Mouse (Mus musculus) G1E (cell line): ENCODE measurements around the gene Foxk2. TPM values are rescaled to one million over a fixed set of nuclear protein-coding genes. Genes with fewer than 3 reads are reported as not detected.
A peak's percentile ranks its signal among the peaks of the same experiment; 100 is the strongest.

ENCODE experiments used
- ATAC-seq: 2 replicates; pipeline ENCODE4 v1.8.0; 2016; ENCODE audit warnings: mild to moderate bottlenecking; ENCODE audit not compliant: insufficient number of reproducible peaks, poor library complexity, low FRiP score, severe bottlenecking; ENCODE audit errors: extremely low read depth
- DNase-seq: peaks from one replicate; pipeline ENCODE4 v3.0.0; 2012; ENCODE audit warnings: low spot score
- H3K27me3 ChIP-seq: 2 replicates; pipeline ENCODE4 v1.6.1; 2012; ENCODE audit warnings: mild to moderate bottlenecking, low read length, inconsistent platforms; ENCODE audit not compliant: insufficient read depth
- H3K36me3 ChIP-seq: replicated peaks from 2 replicates; pipeline ENCODE3; 2012; ENCODE audit warnings: mild to moderate bottlenecking, inconsistent platforms
- H3K4me1 ChIP-seq: 2 replicates; pipeline ENCODE4 v1.6.1; 2012; ENCODE audit warnings: low read depth, low read length, inconsistent platforms, mixed read lengths; ENCODE audit not compliant: insufficient read depth
- H3K4me3 ChIP-seq: 2 replicates; pipeline ENCODE4 v1.5.1; 2012; ENCODE audit warnings: low read depth, mild to moderate bottlenecking, inconsistent platforms, low read length, moderate library complexity, mixed read lengths
- H3K9me3 ChIP-seq: replicated peaks from 2 replicates; pipeline ENCODE4 v1.6.1; 2012; ENCODE audit warnings: inconsistent platforms
- CTCF ChIP-seq: IDR thresholded peaks from 2 replicates; pipeline ENCODE4 v1.5.1; 2012; ENCODE audit warnings: low read depth, low read length, inconsistent platforms, mixed read lengths
- GATA1 ChIP-seq: IDR thresholded peaks from 2 replicates; pipeline ENCODE4 v1.6.1; 2012; ENCODE audit warnings: borderline replicate concordance, low read length, inconsistent platforms, mixed read lengths
- GATA2 ChIP-seq: IDR thresholded peaks from 2 replicates; pipeline ENCODE4 v1.6.1; 2012; ENCODE audit warnings: low read depth, low read length, inconsistent platforms, borderline replicate concordance
- POLR2AphosphoS5 ChIP-seq: IDR thresholded peaks from 2 replicates; pipeline ENCODE4 v1.6.1; 2012; ENCODE audit warnings: low read depth, low read length, inconsistent platforms; ENCODE audit not compliant: insufficient replicate concordance
- TAL1 ChIP-seq: conservative IDR thresholded peaks from 2 replicates; pipeline ENCODE4 v1.6.1; 2012; ENCODE audit warnings: low read depth, low read length, inconsistent platforms, mixed read lengths
- polyA plus RNA-seq: library from polyadenylated mRNA; stranded (reverse); fragments of >175 nt; gene quantifications from 2 replicates; pipeline ENCODE4 v1.2.3, GENCODE M21; 2012
- total RNA-seq, 2 experiments: library from RNA; stranded (forward) in 1 of 2; stranded (reverse) in 1 of 2; fragments of 200-1000 nt in 1 of 2; fragments of >200 nt in 1 of 2; fragmentation: Nextera tagmentation in 1 of 2; gene quantifications; 2 replicates each; pipeline ENCODE4 v1.2.3; 2014 to 2017

Foxk2 gene
- total and polyA plus RNA-seq, 3 experiments: 25.3 to 46.4 (median 37.8) TPM

DNA sequence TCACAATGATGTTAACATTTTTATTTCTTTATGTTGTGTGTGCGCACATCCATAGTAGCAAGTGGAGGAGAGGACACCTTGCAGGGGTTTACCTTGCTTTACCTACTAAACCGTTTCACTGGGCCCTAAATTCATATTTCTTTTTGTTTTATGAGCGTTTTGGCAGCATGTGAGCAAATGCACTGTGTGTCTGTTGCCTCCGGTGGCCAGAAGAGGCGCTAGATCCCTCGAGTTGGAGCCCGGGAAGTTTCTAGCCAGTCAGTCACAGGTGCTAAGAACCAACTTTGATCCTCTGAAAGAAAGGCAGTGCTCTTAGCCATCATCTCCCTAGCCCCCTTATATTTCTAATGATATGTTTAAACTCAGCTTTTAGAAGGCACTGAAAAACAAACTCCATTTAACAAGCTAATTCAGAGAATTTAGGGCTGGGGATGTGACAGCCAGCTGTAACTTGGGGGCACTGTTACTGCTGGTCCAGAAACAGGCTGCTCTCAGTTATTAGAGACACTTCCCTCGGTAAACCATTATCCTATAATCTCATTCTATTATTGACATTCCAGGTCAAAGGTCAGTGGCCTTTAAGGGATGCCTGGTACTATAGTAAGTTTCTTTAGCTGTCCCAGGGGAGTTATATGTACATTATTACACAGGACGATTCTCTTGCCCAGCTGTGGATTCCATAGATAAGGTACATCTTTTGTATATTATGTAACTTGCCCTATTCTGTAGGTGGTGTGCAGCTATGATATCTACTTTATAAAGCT, 24.1 kb upstream of the Foxk2 start:
- no peak for TF ChIP-seq TAL1
- TF ChIP-seq POLR2AphosphoS5: no peak
- no peak for TF ChIP-seq GATA1
- TF ChIP-seq GATA2: no peak
- TF ChIP-seq CTCF: peak; percentile 47; the same call in 1 of the 2 replicates
- no peaks in the 10 kb centered on the region for H3K27me3 ChIP-seq
- H3K4me3 ChIP-seq: peak overlapping the region; percentile 94; the same call in 1 of the 2 replicates
- H3K9me3 ChIP-seq: no peaks in the 10 kb centered on the region
- DNase-seq: no peak
- H3K36me3 ChIP-seq: peaks cover 18% of the 10 kb centered on the region
- ATAC-seq: no peak
- H3K4me1 ChIP-seq: peaks cover 58% of the 10 kb centered on the region

DNA sequence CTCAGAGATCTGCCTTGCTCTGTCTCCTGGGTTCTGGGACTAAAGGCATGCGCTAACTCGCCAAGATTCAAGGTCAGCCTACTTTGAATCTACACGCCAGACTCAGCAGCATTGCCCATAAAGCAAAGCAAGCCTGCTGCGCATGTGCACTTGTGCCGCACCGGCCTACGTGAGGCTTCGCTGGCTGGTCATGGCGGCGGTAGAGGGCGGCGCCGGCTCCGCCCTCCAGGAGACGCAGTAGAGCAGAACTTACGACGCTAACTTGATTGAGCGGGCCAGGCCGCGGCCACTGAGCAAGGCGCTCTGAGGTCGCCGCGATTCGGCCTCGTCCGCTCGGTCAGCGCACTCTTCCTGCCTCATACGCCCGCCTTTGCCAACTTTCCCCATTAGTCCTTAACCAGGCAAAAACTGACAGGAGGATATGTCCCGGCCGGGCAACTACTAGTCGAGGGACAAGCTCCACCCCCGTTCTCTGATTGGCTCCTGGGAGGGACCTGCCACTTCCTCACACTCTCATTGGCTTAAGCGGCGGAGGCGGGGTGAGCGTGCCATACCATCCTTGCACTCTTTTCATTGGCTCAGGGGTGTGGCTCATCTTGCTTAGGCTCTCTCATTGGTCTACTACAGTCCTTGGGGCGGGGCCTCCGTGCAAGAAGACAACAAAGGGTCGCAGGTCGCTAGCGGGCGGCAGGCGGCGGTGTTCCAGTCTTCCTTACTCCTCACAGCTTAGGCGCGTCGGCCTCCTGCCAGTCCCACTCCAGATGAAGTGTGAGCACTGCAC, 23.0 kb upstream of the Foxk2 start, which contains the start of gene Narf:
TSS of gene Narf (plus strand) at position 690 of the 781 bp plus-strand sequence.
- peak within 1 kb of the TSS; percentile 94 for H3K4me3 ChIP-seq

DNA sequence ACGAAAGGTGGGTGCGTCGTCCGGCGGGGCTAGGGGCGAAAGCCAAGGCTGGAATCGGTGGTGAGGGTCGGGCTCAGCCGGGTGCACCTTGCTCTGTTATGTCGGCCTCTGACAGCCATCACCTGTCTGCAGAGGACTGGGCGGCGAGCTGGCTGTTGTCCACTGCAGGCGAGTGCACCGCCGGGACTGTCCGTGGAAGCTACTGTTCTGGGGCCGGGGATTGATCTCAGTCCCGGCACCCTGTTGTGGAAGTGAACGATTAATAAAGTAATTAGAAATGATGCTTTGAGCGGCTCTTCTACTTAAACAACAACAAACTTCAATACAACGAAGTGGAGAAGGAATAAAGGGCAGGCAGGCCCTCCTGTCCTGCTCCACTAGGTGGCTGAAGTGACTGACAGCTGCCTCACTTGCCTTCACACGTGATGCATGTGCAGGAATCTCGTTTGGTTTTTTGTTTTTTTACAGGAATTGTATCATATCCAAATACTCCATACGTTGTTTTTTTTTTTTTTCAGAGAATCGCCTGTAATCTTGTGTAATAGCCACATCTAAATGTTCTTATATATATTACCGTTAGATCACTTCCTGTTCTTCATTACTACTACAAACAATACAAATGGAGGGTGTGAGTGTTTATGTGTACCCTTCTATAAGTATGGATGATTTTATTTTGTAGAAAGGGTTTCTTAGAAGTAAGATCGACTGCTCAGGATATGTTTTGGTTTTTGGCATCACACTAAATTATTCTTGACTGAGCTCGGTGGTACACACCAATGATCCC, 22.3 kb upstream of the Foxk2 start:
- peak; percentile 22 for DNase-seq

More for the DNA sequence above, 23.0 kb upstream of the Foxk2 start, which contains the start of gene Narf:
- no peaks in the 10 kb centered on the region for H3K9me3 ChIP-seq
- no peaks in the 10 kb centered on the region for H3K27me3 ChIP-seq
- peaks cover 63% of the 10 kb centered on the region for H3K4me1 ChIP-seq
- peaks cover 28% of the 10 kb centered on the region for H3K36me3 ChIP-seq
- TF ChIP-seq GATA1: no peak
- no peak for TF ChIP-seq POLR2AphosphoS5
- TF ChIP-seq GATA2: no peak
- TF ChIP-seq TAL1: no peak
- DNase-seq (peak; percentile 96), ATAC-seq (peak; percentile 98)

DNA sequence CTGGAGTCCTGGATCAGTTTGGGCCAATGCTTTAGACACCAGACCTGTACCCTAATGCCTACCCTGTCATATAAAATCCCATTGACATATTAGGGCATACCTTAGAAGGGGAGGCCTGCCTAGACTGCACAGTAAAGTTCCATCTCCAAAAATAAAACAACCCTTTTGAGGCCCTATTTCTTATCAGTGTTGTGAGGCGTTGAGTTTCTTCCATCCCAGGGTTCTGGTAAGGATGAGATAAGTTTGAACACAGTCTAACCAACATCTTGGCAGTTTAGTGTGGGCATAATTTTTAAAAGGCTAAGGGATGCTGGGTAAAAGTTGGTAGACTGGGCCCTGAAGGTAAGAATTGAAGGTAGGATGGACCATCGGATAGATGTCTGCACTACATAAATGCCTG, 20.1 kb upstream of the Foxk2 start:
- peaks cover 56% of the 10 kb centered on the region for H3K36me3 ChIP-seq

More for the DNA sequence above, 22.3 kb upstream of the Foxk2 start:
- Histone ChIP-seq H3K4me1 (peaks cover 65% of the 10 kb centered on the region), H3K27me3 (no peaks in the 10 kb centered on the region), H3K4me3 (peak overlapping the region; percentile 94), H3K36me3 (peaks cover 36% of the 10 kb centered on the region), H3K9me3 (no peaks in the 10 kb centered on the region)
- no peak for TF ChIP-seq GATA1
- no peak for TF ChIP-seq CTCF
- TF ChIP-seq POLR2AphosphoS5: no peak
- TF ChIP-seq GATA2: no peak
- no peak for TF ChIP-seq TAL1
- ATAC-seq: no peak

DNA sequence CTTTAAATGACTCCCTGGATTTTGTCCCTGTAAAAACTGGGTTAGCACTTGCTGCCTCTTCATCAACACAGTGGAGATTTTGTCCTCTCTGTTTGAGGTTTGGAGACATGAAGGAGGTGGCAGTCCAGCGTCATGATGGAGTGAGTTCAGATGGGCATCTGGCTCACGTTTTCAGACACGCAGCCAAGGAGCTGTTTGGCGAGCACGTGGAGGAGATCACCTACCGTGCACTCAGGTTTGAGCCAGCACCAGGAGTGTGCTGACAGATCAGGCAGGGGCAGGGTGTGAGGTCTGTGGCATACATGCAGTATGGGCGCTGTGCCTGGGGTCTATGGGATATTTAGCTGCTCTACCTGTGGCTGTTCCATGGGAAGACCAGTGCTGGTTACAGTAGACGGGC, 9.6 kb upstream of the Foxk2 start:
- H3K36me3 ChIP-seq: peaks cover 97% of the 10 kb centered on the region
- H3K4me1 ChIP-seq: no peaks in the 10 kb centered on the region
- H3K4me3 ChIP-seq: no peak overlapping the region
- TF ChIP-seq CTCF (no peak), GATA1 (no peak), POLR2AphosphoS5 (no peak), GATA2 (no peak), TAL1 (no peak)
- DNase-seq (no peak), ATAC-seq (no peak)
- no peaks in the 10 kb centered on the region for H3K9me3 ChIP-seq
- no peaks in the 10 kb centered on the region for H3K27me3 ChIP-seq

More for the DNA sequence above, 20.1 kb upstream of the Foxk2 start:
- H3K4me1 ChIP-seq: peaks cover 57% of the 10 kb centered on the region
- TF ChIP-seq TAL1 (peak; percentile 75), POLR2AphosphoS5 (no peak)
- DNase-seq (no peak), ATAC-seq (peak; percentile 3; the same call in 1 of the 2 replicates)
- H3K27me3 ChIP-seq: no peaks in the 10 kb centered on the region
- H3K9me3 ChIP-seq: no peaks in the 10 kb centered on the region
- peak overlapping the region; percentile 55; the same call in 1 of the 2 replicates for H3K4me3 ChIP-seq
